Mouse (Mus musculus) MEL (cell line): ENCODE data around the gene Dmc1. TPM values are rescaled to one million over a fixed set of nuclear protein-coding genes. Genes with fewer than 3 reads are reported as not detected.

Experiments used
- DNase-seq: peaks from one replicate; pipeline ENCODE4 v3.0.0; 2011; ENCODE audit warnings: low read depth, low spot score
- H3K27ac ChIP-seq: 2 replicates; pipeline ENCODE4 v1.5.1; 2012; ENCODE audit warnings: low read depth, mild to moderate bottlenecking, control low read depth, low read length, moderate library complexity; ENCODE audit not compliant: control insufficient read depth
- H3K27me3 ChIP-seq, 2 experiments: fragments of 150-350 bp in 1 of 2; sonication (generic) in 1 of 2; 2 replicates each; pipeline ENCODE4 v1.6.1; 2012; ENCODE audit warnings: low read length in 2 of 2, mild to moderate bottlenecking in 2 of 2, improper control_type of control experiment in 1 of 2, moderate library complexity in 1 of 2; ENCODE audit not compliant: insufficient read depth in 2 of 2, control insufficient read depth in 1 of 2
- H3K36me3 ChIP-seq, 2 experiments: 2 replicates each; pipeline ENCODE4 v1.6.1; 2012 to 2014; ENCODE audit warnings: low read length in 2 of 2, improper control_type of control experiment in 1 of 2, inconsistent platforms in 1 of 2, mild to moderate bottlenecking in 1 of 2; ENCODE audit not compliant: insufficient read depth in 2 of 2, control insufficient read depth in 1 of 2
- H3K4me1 ChIP-seq, 2 experiments: fragments of 150-350 bp in 1 of 2; sonication (generic) in 1 of 2; 2 replicates each; pipeline ENCODE4 v1.6.1; 2012; ENCODE audit warnings: low read length in 2 of 2, improper control_type of control experiment in 1 of 2, mild to moderate bottlenecking in 1 of 2; ENCODE audit not compliant: insufficient read depth in 2 of 2, control insufficient read depth in 1 of 2
- H3K4me3 ChIP-seq, 2 experiments: fragments of 150-350 bp in 1 of 2; sonication (generic) in 1 of 2; 2 replicates each; pipeline ENCODE4 v1.5.1; 2012; ENCODE audit warnings: low read depth in 2 of 2, low read length in 2 of 2, mild to moderate bottlenecking in 2 of 2, moderate library complexity in 2 of 2, control low read depth in 1 of 2, improper control_type of control experiment in 1 of 2; ENCODE audit not compliant: control insufficient read depth in 1 of 2, insufficient read depth in 1 of 2
- H3K79me2 ChIP-seq: 2 replicates; pipeline ENCODE4 v1.6.1; 2012; ENCODE audit warnings: mild to moderate bottlenecking, low read length, moderate library complexity; ENCODE audit not compliant: control insufficient read depth, poor library complexity, insufficient read depth
- H3K9ac ChIP-seq: 2 replicates; pipeline ENCODE4 v1.6.1; 2012; ENCODE audit warnings: low read depth, mild to moderate bottlenecking, control low read depth, low read length, moderate library complexity; ENCODE audit not compliant: control insufficient read depth, poor library complexity, severe bottlenecking
- H3K9me3 ChIP-seq: fragments of 150-350 bp; sonication (generic); replicated peaks from 2 replicates; pipeline ENCODE4 v1.6.1; 2012; ENCODE audit warnings: mild to moderate bottlenecking, low read length, improper control_type of control experiment, moderate library complexity; ENCODE audit not compliant: insufficient read depth
- CHD2 ChIP-seq: IDR thresholded peaks from 2 replicates; pipeline ENCODE4 v1.6.1; 2011; ENCODE audit warnings: low read length, improper control_type of control experiment
- CTCF ChIP-seq, 3 experiments: IDR thresholded peaks in 2 of 3; conservative IDR thresholded peaks in 1 of 3; 2 replicates each; pipeline ENCODE4 v1.5.1; 2011 to 2012; ENCODE audit warnings: low read length in 3 of 3, low read depth in 2 of 3, mild to moderate bottlenecking in 2 of 3, improper control_type of control experiment in 1 of 3, inconsistent platforms in 1 of 3, mixed read lengths in 1 of 3, moderate library complexity in 1 of 3; ENCODE audit not compliant: control insufficient read depth in 1 of 3, insufficient read depth in 1 of 3, poor library complexity in 1 of 3, severe bottlenecking in 1 of 3
- E2F4 ChIP-seq: IDR thresholded peaks from 2 replicates; pipeline ENCODE4 v1.6.1; 2011; ENCODE audit warnings: low read depth, low read length, improper control_type of control experiment, borderline replicate concordance
- ETS1 ChIP-seq: IDR thresholded peaks from 2 replicates; pipeline ENCODE4 v1.6.1; 2012; ENCODE audit warnings: low read depth, mild to moderate bottlenecking, inconsistent platforms, low read length, improper control_type of control experiment, moderate library complexity
- HCFC1 ChIP-seq: IDR thresholded peaks from 2 replicates; pipeline ENCODE4 v1.6.1; 2012; ENCODE audit warnings: low read depth, mild to moderate bottlenecking, inconsistent platforms, low read length, improper control_type of control experiment, moderate library complexity
- MAFK ChIP-seq: IDR thresholded peaks from 2 replicates; pipeline ENCODE4 v1.6.1; 2011; ENCODE audit warnings: low read depth, mild to moderate bottlenecking, low read length, improper control_type of control experiment, borderline replicate concordance
- MAX ChIP-seq: IDR thresholded peaks from 2 replicates; pipeline ENCODE4 v1.6.1; 2011; ENCODE audit warnings: low read length, improper control_type of control experiment
- MAZ ChIP-seq: IDR thresholded peaks from 2 replicates; pipeline ENCODE4 v1.6.1; 2012; ENCODE audit warnings: low read depth, mild to moderate bottlenecking, inconsistent platforms, low read length, improper control_type of control experiment
- MXI1 ChIP-seq: IDR thresholded peaks from 2 replicates; pipeline ENCODE4 v1.6.1; 2011; ENCODE audit warnings: mild to moderate bottlenecking, low read depth, low read length, improper control_type of control experiment
- NELFE ChIP-seq: IDR thresholded peaks from 2 replicates; pipeline ENCODE4 v1.6.1; 2011; ENCODE audit warnings: low read depth, low read length, improper control_type of control experiment
- NRF1 ChIP-seq: IDR thresholded peaks from 2 replicates; pipeline ENCODE4 v1.6.1; 2014; ENCODE audit warnings: low read depth, mild to moderate bottlenecking, inconsistent platforms, low read length, improper control_type of control experiment, moderate library complexity; ENCODE audit not compliant: poor library complexity, insufficient read depth, severe bottlenecking
- POLR2A ChIP-seq, 2 experiments: IDR thresholded peaks; 2 replicates each; pipeline ENCODE4 v1.6.1; 2011 to 2012; ENCODE audit warnings: low read length in 2 of 2, mild to moderate bottlenecking in 2 of 2, control low read depth in 1 of 2, improper control_type of control experiment in 1 of 2, low read depth in 1 of 2, moderate library complexity in 1 of 2; ENCODE audit not compliant: control insufficient read depth in 1 of 2, insufficient read depth in 1 of 2, poor library complexity in 1 of 2
- POLR2AphosphoS2 ChIP-seq: IDR thresholded peaks from 2 replicates; pipeline ENCODE4 v1.6.1; 2011; ENCODE audit warnings: low read length, improper control_type of control experiment
- RAD21 ChIP-seq: IDR thresholded peaks from 2 replicates; pipeline ENCODE4 v1.6.1; 2011; ENCODE audit warnings: mild to moderate bottlenecking, low read depth, low read length, improper control_type of control experiment
- RCOR1 ChIP-seq: IDR thresholded peaks from 2 replicates; pipeline ENCODE4 v1.6.1; 2012; ENCODE audit warnings: low read depth, mild to moderate bottlenecking, inconsistent platforms, low read length, improper control_type of control experiment
- SIN3A ChIP-seq: IDR thresholded peaks from 2 replicates; pipeline ENCODE4 v1.6.1; 2012; ENCODE audit warnings: low read length, improper control_type of control experiment, inconsistent platforms
- SMC3 ChIP-seq: IDR thresholded peaks from 2 replicates; pipeline ENCODE4 v1.6.1; 2011; ENCODE audit warnings: low read depth, low read length, improper control_type of control experiment
- TCF12 ChIP-seq: IDR thresholded peaks from 2 replicates; pipeline ENCODE4 v1.6.1; 2014; ENCODE audit warnings: low read depth, mild to moderate bottlenecking, inconsistent platforms, low read length, improper control_type of control experiment, moderate library complexity
- UBTF ChIP-seq: IDR thresholded peaks from 2 replicates; pipeline ENCODE4 v1.6.1; 2012; ENCODE audit warnings: low read depth, mild to moderate bottlenecking, inconsistent platforms, low read length, improper control_type of control experiment, moderate library complexity, borderline replicate concordance; ENCODE audit not compliant: insufficient read depth
- USF2 ChIP-seq, 2 experiments: IDR thresholded peaks; 2 replicates each; pipeline ENCODE4 v1.6.1; 2011 to 2012; ENCODE audit warnings: improper control_type of control experiment in 2 of 2, low read length in 2 of 2, borderline replicate concordance in 1 of 2, inconsistent platforms in 1 of 2, low read depth in 1 of 2, mild to moderate bottlenecking in 1 of 2; ENCODE audit not compliant: insufficient read depth in 1 of 2
- ZMIZ1 ChIP-seq: IDR thresholded peaks from 2 replicates; pipeline ENCODE4 v1.6.1; 2012; ENCODE audit warnings: low read depth, mild to moderate bottlenecking, inconsistent platforms, low read length, improper control_type of control experiment, moderate library complexity
- ZNF384 ChIP-seq: IDR thresholded peaks from 2 replicates; pipeline ENCODE4 v1.6.1; 2012; ENCODE audit warnings: low read depth, mild to moderate bottlenecking, inconsistent platforms, low read length, improper control_type of control experiment
- polyA plus RNA-seq, 2 experiments: library from polyadenylated mRNA; stranded (reverse) in 1 of 2; unstranded in 1 of 2; fragments of >175 nt in 1 of 2; fragments of >200 nt in 1 of 2; gene quantifications; 2 replicates each; pipeline versions ENCODE4 v1.2.1 to v1.2.4; 2012; ENCODE audit warnings: low replicate concordance in 2 of 2, low read depth in 1 of 2; ENCODE audit not compliant: insufficient read length in 2 of 2, insufficient read depth in 1 of 2, missing spikeins in 1 of 2
- total RNA-seq: library from RNA; depleted of rRNA; stranded (reverse); fragments of 300-350 nt; gene quantifications from 2 replicates; pipeline ENCODE4 v1.2.3, GENCODE M21; 2012

Dmc1 gene
- total and polyA plus RNA-seq, 3 experiments = not detected

GRCm38 (mm10) chr15:79516171-79517096 lies 88.5 kb downstream of the Dmc1 start, which contains the start of gene Kdelr3:
TSS of gene Kdelr3 (plus strand) at chr15:79516411.
- Histone ChIP-seq H3K27me3 (no peaks in the 10 kb centered on the region), H3K9me3 (no peaks in the 10 kb centered on the region), H3K79me2 (no peaks in the 10 kb centered on the region), H3K36me3 (peaks cover 0 to 9% of the 10 kb centered on the region in 2 experiments; a peak in 2 of 4 replicates), H3K27ac (no peak within 1 kb of the TSS), H3K4me1 (peaks cover 0 to 23% of the 10 kb centered on the region in 2 experiments; a peak in 3 of 4 replicates), H3K4me3 (peak within 1 kb of the TSS; percentile 64 to 98), H3K9ac (peak within 1 kb of the TSS; percentile 72)
- TF ChIP-seq UBTF = no peak
- TF ChIP-seq E2F4 = no peak
- no peak for TF ChIP-seq CHD2
- no peak for TF ChIP-seq MAFK
- TF ChIP-seq MAZ = no peak
- no peak for TF ChIP-seq CTCF (IDR thresholded peaks at IDR 0.05 in 2 of 3, conservative IDR thresholded peaks at IDR 0.05 in 1 of 3; ENCODE audit: control insufficient read depth in 1 of 3, insufficient read depth in 1 of 3, low read depth in 2 of 3, low read length in 3 of 3, poor library complexity in 1 of 3, severe bottlenecking in 1 of 3)
- TF ChIP-seq MXI1 = peak; percentile 12; the same call in 1 of the 2 replicates
- TF ChIP-seq NELFE = peak; percentile 68
- TF ChIP-seq POLR2AphosphoS2 = peak; percentile 47; the same call in 1 of the 2 replicates
- TF ChIP-seq HCFC1 = no peak
- no peak for TF ChIP-seq ZNF384
- peak; percentile 75 to 77; a peak in 2 of 4 replicates for TF ChIP-seq POLR2A (IDR thresholded peaks at IDR 0.05; ENCODE audit: control insufficient read depth in 1 of 2, insufficient read depth in 1 of 2, low read depth in 1 of 2, low read length in 2 of 2, poor library complexity in 1 of 2)
- TF ChIP-seq USF2 (IDR thresholded peaks at IDR 0.05; ENCODE audit: borderline replicate concordance in 1 of 2, insufficient read depth in 1 of 2, low read depth in 1 of 2, low read length in 2 of 2) = no peak
- TF ChIP-seq ZMIZ1 = peak; percentile 53; the same call in 1 of the 2 replicates
- no peak for TF ChIP-seq SMC3
- no peak for TF ChIP-seq ETS1
- TF ChIP-seq NRF1 = peak; percentile 45; the same call in 1 of the 2 replicates
- TF ChIP-seq TCF12 = peak; percentile 15; the same call in 1 of the 2 replicates
- no peak for TF ChIP-seq RAD21
- no peak for TF ChIP-seq MAX
- no peak; the same call in 1 of the 2 replicates for TF ChIP-seq SIN3A
- no peak for TF ChIP-seq RCOR1
- peak; percentile 83 for DNase-seq
